Mouse (Mus musculus) forebrain, embryonic 12.5 days (tissue): Measurements from ENCODE around the gene Snhg11. TPM values are rescaled to one million over a fixed set of nuclear protein-coding genes. Genes with fewer than 3 reads are reported as not detected.
"Not testable (repeated sequence)": the region's sequence is repeated elsewhere in the genome, so short reads cannot be mapped to it uniquely, and the experiment has no call there.

Source experiments
- ATAC-seq: fragments of 200-750 bp; cut with Nextera tagmentation; 2 replicates; pipeline ENCODE4 v1.8.0; 2017; ENCODE audit warnings: moderate TSS enrichment; ENCODE audit not compliant: low FRiP score
- H3K27ac ChIP-seq: fragments of 300-500 bp; sonication (generic); 2 replicates; pipeline ENCODE4 v1.5.1; 2016; ENCODE audit warnings: mild to moderate bottlenecking
- H3K27me3 ChIP-seq: fragments of 300-500 bp; sonication (generic); 2 replicates; pipeline ENCODE4 v1.6.1; 2016; ENCODE audit warnings: mild to moderate bottlenecking
- H3K36me3 ChIP-seq: fragments of 300-500 bp; sonication (generic); replicated peaks from 2 replicates; pipeline ENCODE4 v1.6.1; 2016; ENCODE audit warnings: mild to moderate bottlenecking
- H3K4me1 ChIP-seq: fragments of 300-500 bp; sonication (generic); 2 replicates; pipeline ENCODE4 v1.6.1; 2016
- H3K4me2 ChIP-seq: fragments of 300-500 bp; sonication (generic); 2 replicates; pipeline ENCODE4 v1.6.1; 2016; ENCODE audit warnings: mild to moderate bottlenecking, moderate library complexity
- H3K4me3 ChIP-seq: fragments of 300-500 bp; sonication (generic); replicated peaks from 2 replicates; pipeline ENCODE4 v1.5.1; 2016; ENCODE audit warnings: mild to moderate bottlenecking
- H3K9ac ChIP-seq: fragments of 300-500 bp; sonication (generic); 2 replicates; pipeline ENCODE4 v1.6.1; 2016; ENCODE audit warnings: mild to moderate bottlenecking
- H3K9me3 ChIP-seq: fragments of 300-500 bp; sonication (generic); 2 replicates; pipeline ENCODE4 v1.6.1; 2016
- WGBS: fragments of 180-500 bp; shearing (Covaris S2); methylation state at CpG from one replicate; pipeline ENCODE4 v1.1.7; 2016; 5-methylcytosine and 5-hydroxymethylcytosine counted together
- polyA plus RNA-seq: library from polyadenylated mRNA; unstranded; fragments of >200 nt; fragmentation: Nextera tagmentation; extraction: Ambion mirVana; gene quantifications from 2 replicates; pipeline ENCODE4 v1.2.1, GENCODE M21; 2016

Snhg11 gene
- polyA plus RNA-seq, 1 experiment from 2014 or later, result 39.7 TPM

DNA sequence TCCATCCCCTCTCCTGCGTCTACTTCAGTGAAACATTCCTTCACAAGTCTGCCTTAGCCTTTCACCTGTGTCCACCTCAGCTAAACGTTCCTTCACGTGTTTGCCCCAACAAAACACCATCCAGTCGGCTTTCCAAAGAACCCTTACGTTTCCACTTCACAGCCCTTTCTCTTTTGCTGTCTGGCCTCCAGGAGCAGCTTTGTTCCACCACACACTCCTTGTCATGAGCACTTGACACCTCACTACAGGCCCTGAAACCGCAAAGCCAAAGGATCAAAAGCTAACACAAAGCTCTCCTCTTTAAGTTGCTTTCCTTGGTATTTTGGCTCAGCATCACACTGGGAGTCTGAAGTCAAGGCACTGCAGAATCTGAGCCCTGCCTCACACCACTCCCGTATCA is 1.9 kb upstream of the Snhg11 start:
- no peaks in the 10 kb centered on the region for H3K9me3 ChIP-seq
- no peak overlapping the region for H3K4me2 ChIP-seq
- WGBS, result 65% methylated on average over 7 of the region's 7 CpGs
- no peak overlapping the region for H3K9ac ChIP-seq
- H3K27ac ChIP-seq, result no peak overlapping the region
- no peaks in the 10 kb centered on the region for H3K36me3 ChIP-seq
- no peak overlapping the region for H3K4me3 ChIP-seq
- H3K4me1 ChIP-seq, result peaks cover 9% of the 10 kb centered on the region
- peaks cover 43% of the 10 kb centered on the region for H3K27me3 ChIP-seq
- ATAC-seq, result no peak

DNA sequence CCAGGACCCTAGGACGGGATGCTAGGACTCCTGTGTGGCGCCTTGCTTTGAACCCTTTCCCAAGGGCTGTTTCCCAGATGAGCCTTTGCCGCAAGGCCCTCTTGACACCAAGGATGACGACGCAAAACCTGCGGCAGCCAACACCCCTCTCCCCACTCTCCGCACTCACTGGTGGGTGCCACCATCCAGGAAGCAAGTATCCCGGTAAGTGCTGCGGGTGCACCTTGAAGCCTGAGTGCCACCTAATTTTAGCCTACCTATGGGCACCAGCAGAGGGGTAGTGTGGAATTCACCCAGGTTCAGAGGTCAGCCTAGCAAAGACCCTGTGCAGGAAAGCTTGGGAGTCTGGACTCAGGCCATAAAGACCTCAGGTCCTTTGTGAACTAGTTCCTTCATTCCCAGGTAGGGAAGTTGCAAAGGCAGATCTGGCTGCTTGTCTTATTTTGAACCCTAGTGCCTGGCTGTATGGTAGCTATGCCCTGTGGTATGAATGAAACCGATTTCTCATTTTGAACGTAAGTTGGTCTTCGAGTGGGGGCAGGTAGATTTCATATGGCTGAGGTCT is 767 bp downstream of the Snhg11 start:
- H3K4me1 ChIP-seq, result peaks cover 9% of the 10 kb centered on the region
- ATAC-seq, result no peak
- WGBS, result 23% methylated on average over 12 of the region's 12 CpGs

GRCm38 (mm10) chr2:158376798-158377197 is 1.4 kb downstream of the Snhg11 start:
- Histone ChIP-seq H3K4me3 (0 out of 2 replicates have a peak overlapping the region, but pooled peaks have one; percentile 41), H3K27me3 (peaks cover 43% of the 10 kb centered on the region), H3K36me3 (no peaks in the 10 kb centered on the region), H3K9me3 (no peaks in the 10 kb centered on the region), H3K27ac (no peak overlapping the region), H3K9ac (no peak overlapping the region), H3K4me1 (peaks cover 9% of the 10 kb centered on the region), H3K4me2 (peak overlapping the region; percentile 64; the same call in 1 of the 2 replicates)
- no peak for ATAC-seq
- 78% methylated on average over 7 of the region's 7 CpGs for WGBS

More for the DNA sequence above, 767 bp downstream of the Snhg11 start:
- Histone ChIP-seq H3K36me3 (no peaks in the 10 kb centered on the region), H3K4me3 (peak overlapping the region; percentile 41), H3K27ac (no peak overlapping the region), H3K9me3 (no peaks in the 10 kb centered on the region), H3K27me3 (peaks cover 43% of the 10 kb centered on the region), H3K4me2 (peak overlapping the region; percentile 64), H3K9ac (peak overlapping the region; percentile 51; the same call in 1 of the 2 replicates)

- Histone ChIP-seq H3K27ac (no peak overlapping the region), H3K9me3 (no peaks in the 10 kb centered on the region), H3K27me3 (peaks cover 43% of the 10 kb centered on the region), H3K4me1 (peaks cover 12% of the 10 kb centered on the region), H3K9ac (no peak overlapping the region), H3K4me2 (no peak overlapping the region), H3K4me3 (no peak overlapping the region), H3K36me3 (no peaks in the 10 kb centered on the region)
- 89% methylated on average over 1 of the region's 1 CpGs for WGBS
- no peak for ATAC-seq
Measured at GRCm38 (mm10) chr2:158377811-158378210, 2.4 kb downstream of the Snhg11 start.

- ATAC-seq, result peak; percentile 60; the same call in 1 of the 2 replicates
- no peaks in the 10 kb centered on the region for H3K9me3 ChIP-seq
Measured at GRCm38 (mm10) chr2:158379354-158380078, 4.1 kb downstream of the Snhg11 start.

GRCm38 (mm10) chr2:158386072-158386471 is 10.6 kb downstream of the Snhg11 start:
- 43% methylated on average over 8 of the region's 8 CpGs for WGBS
- Histone ChIP-seq H3K9me3 (no peaks in the 10 kb centered on the region), H3K36me3 (no peaks in the 10 kb centered on the region), H3K27ac (no peak overlapping the region), H3K9ac (no peak overlapping the region), H3K27me3 (no peaks in the 10 kb centered on the region), H3K4me2 (no peak overlapping the region), H3K4me1 (peaks cover 3% of the 10 kb centered on the region; the same call in 1 of the 2 replicates), H3K4me3 (no peak overlapping the region)
- ATAC-seq, result no peak

More at GRCm38 (mm10) chr2:158379354-158380078, 4.1 kb downstream of the Snhg11 start:
- Histone ChIP-seq H3K4me3 (no peak overlapping the region), H3K4me1 (peaks cover 12% of the 10 kb centered on the region), H3K4me2 (no peak overlapping the region), H3K27me3 (peaks cover 30% of the 10 kb centered on the region), H3K27ac (no peak overlapping the region), H3K9ac (no peak overlapping the region), H3K36me3 (no peaks in the 10 kb centered on the region)
- 45% methylated on average over 13 of the region's 13 CpGs for WGBS

- 88% methylated on average over 7 of the region's 7 CpGs for WGBS
- no peaks in the 10 kb centered on the region for H3K27me3 ChIP-seq
- no peaks in the 10 kb centered on the region for H3K4me1 ChIP-seq
- H3K9me3 ChIP-seq, result no peaks in the 10 kb centered on the region
- no peak for ATAC-seq
- no peak overlapping the region for H3K27ac ChIP-seq
- no peak overlapping the region for H3K4me3 ChIP-seq
- H3K4me2 ChIP-seq, result no peak overlapping the region
- H3K36me3 ChIP-seq, result no peaks in the 10 kb centered on the region
- no peak overlapping the region for H3K9ac ChIP-seq
Measured at GRCm38 (mm10) chr2:158389421-158389820, 14.0 kb downstream of the Snhg11 start.

DNA sequence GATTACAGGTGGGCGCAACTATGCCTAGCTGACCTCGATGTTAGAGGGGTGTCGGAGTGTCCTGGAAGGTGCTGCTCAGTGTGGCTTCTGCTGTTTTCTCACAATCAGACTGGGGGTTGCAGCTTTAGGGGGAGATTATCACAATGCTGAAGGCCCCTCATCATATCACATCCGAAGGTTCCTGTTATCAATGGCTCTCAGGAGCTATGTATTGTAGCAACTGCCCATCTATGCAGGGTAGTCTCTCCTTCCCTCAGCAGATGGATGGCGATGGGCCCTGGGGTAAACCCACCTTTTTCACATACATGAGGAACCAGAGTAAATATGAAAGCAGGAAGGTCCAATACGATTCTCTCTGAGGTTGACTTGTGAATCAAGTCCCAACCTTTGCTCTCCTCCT is 20.9 kb downstream of the Snhg11 start:
- 90% methylated on average over 6 of the region's 6 CpGs for WGBS
- Histone ChIP-seq H3K27me3 (no peaks in the 10 kb centered on the region), H3K9ac (no peak overlapping the region), H3K4me3 (no peak overlapping the region), H3K9me3 (no peaks in the 10 kb centered on the region), H3K36me3 (no peaks in the 10 kb centered on the region), H3K4me2 (no peak overlapping the region), H3K27ac (no peak overlapping the region), H3K4me1 (no peaks in the 10 kb centered on the region)
- no peak for ATAC-seq

GRCm38 (mm10) chr2:158397140-158397539 is 21.7 kb downstream of the Snhg11 start:
- not testable (repeated sequence) for H3K4me3 ChIP-seq, H3K9me3 ChIP-seq, H3K9ac ChIP-seq, ATAC-seq, H3K27me3 ChIP-seq, H3K4me1 ChIP-seq, H3K4me2 ChIP-seq, H3K36me3 ChIP-seq, H3K27ac ChIP-seq
- WGBS, result 79% methylated on average over 13 of the region's 13 CpGs

GRCm38 (mm10) chr2:158402915-158403314 is 27.5 kb downstream of the Snhg11 start:
- WGBS, result 84% methylated on average over 7 of the region's 7 CpGs
- Histone ChIP-seq H3K9ac (no peak overlapping the region), H3K27me3 (no peaks in the 10 kb centered on the region), H3K4me1 (no peaks in the 10 kb centered on the region), H3K27ac (no peak overlapping the region), H3K4me2 (no peak overlapping the region), H3K36me3 (no peaks in the 10 kb centered on the region), H3K4me3 (no peak overlapping the region), H3K9me3 (no peaks in the 10 kb centered on the region)
- no peak for ATAC-seq

- Histone ChIP-seq H3K4me1 (peaks cover 25% of the 10 kb centered on the region), H3K36me3 (no peaks in the 10 kb centered on the region), H3K27me3 (no peaks in the 10 kb centered on the region), H3K9me3 (no peaks in the 10 kb centered on the region), H3K9ac (peak overlapping the region; percentile 45), H3K27ac (no peak overlapping the region), H3K4me2 (peak overlapping the region; percentile 95), H3K4me3 (peak overlapping the region; percentile 96)
- 25% methylated on average over 14 of the region's 14 CpGs for WGBS
- peak; percentile 37; the same call in 1 of the 2 replicates for ATAC-seq
Measured at GRCm38 (mm10) chr2:158408997-158409594, 33.7 kb downstream of the Snhg11 start.

DNA sequence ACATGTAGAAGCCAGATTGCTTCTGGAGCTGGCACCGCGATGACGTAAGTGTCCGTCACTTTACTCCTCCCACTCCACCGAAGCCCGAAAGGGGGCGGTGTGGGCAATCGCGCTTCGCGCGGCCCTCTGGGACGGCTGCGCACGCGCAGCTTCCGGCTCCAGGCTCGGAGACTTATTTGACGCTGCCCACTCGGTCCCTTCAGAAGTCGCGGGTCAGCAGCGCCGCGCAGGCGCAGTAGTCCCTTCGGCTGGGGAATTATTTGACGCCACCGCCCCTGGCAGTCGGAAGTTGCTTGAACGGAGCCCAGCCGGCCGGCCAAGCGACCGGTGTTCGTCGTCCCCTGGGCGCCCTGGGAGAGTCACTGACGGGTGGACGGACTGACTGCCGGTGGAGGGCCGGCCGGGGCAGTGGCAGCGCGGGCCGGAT is 34.2 kb downstream of the Snhg11 start, which contains the start of gene Ralgapb:
Gene Ralgapb (plus strand): TSS at position 254 of the 427 bp plus-strand sequence.
- Histone ChIP-seq H3K36me3 (no peaks in the 10 kb centered on the region), H3K4me3 (peak within 1 kb of the TSS; percentile 96), H3K9ac (peak within 1 kb of the TSS; percentile 94), H3K4me2 (peak within 1 kb of the TSS; percentile 95), H3K27ac (peak within 1 kb of the TSS; percentile 88), H3K9me3 (no peaks in the 10 kb centered on the region), H3K4me1 (peaks cover 25% of the 10 kb centered on the region), H3K27me3 (no peaks in the 10 kb centered on the region)
- ATAC-seq, result peak; percentile 94
- under 1% methylated on average over 43 of the region's 46 CpGs for WGBS
